In the genomic region with DNA sequence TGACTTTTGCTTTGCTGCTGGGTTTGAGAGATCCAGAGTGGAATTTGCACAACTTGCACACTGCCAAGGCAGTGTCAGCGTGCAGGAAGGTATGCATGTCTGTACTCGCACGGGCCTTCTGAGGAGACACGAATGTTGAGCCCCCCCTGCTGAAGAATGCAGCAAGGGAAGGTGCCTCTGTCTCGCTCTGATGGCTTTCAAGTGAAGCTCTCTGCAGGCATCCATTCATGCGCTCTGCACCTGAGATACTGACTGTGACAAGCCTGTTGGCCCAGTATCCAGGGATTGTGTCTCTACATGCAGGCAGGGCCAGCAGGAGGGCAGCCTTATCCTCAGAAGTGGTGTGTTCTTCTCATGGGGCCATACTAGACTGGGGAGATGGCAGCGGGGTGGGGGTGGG, we compare ENCODE assay signal across 19 mouse cellular contexts.
DNase-seq lines count a peak whose midpoint lies in the region; ATAC-seq lines count a peak whose summit lies in the region.
"Had no signal": no experiment of that assay in that cellular context is flagged by ENCODE, and none has a peak within 500 bp of the region (broad histone marks: within the 10 kb centered on the region; RNA-seq: fewer than 3 reads in every experiment).

No protein-coding gene starts in this region.

- 47% methylated on average over 7 of the region's 7 CpGs for WGBS in heart, embryonic 15.5 days
- WGBS in limb, embryonic 13.5 days, result 48% methylated on average over 7 of the region's 7 CpGs

- DNase-seq in heart, postnatal 10 days, result no peak
- peak; percentile 55 for DNase-seq in urinary bladder, postnatal 14 days (ENCODE audit: low spot score)
- DNase-seq in urinary bladder, postnatal 36 days (ENCODE audit: low spot score in 2 of 2), result no peak
- no peak for DNase-seq in layer of hippocampus, adult 18-20 months (ENCODE audit: low spot score in 2 of 2)
- DNase-seq: cerebellum, adult 18-20 months; cerebellum, postnatal 25 days; forebrain, postnatal 0 days; gastrocnemius, postnatal 36 days; kidney, adult 18-20 months; layer of hippocampus, postnatal 36 days; liver, postnatal 0 days; right cerebral cortex, postnatal 25 days; thymus, postnatal 36 days had no signal

- no peak overlapping the region for H3K4me2 ChIP-seq in heart, embryonic 15.5 days
- no peak overlapping the region for H3K4me2 ChIP-seq in limb, embryonic 13.5 days (replicated peaks)

- 0 out of 2 replicates have a peak overlapping the region, but pooled peaks have one; percentile 6 for H3K27ac ChIP-seq in heart, embryonic 15.5 days
- H3K27ac ChIP-seq in limb, embryonic 13.5 days, result no peak overlapping the region
- H3K27ac ChIP-seq: kidney, postnatal 0 days; layer of hippocampus, adult 2 months had no signal

- no peak for ATAC-seq in heart, embryonic 15.5 days (replicated peaks; ENCODE audit: insufficient number of reproducible peaks, insufficient read depth, low FRiP score, low read depth)
- peak; percentile 40; the same call in 1 of the 2 replicates for ATAC-seq in limb, embryonic 13.5 days (ENCODE audit: low FRiP score, low read depth)
- no peak for ATAC-seq in CD4-positive, CD25-positive, alpha-beta regulatory T cell, adult 4 months
- ATAC-seq: activated CD4-positive, CD25-positive, alpha-beta regulatory T cell, adult 4 months; forebrain, postnatal 0 days; liver, postnatal 0 days had no signal

- peaks cover 40% of the 10 kb centered on the region for H3K4me1 ChIP-seq in heart, embryonic 15.5 days (replicated peaks)
- H3K4me1 ChIP-seq in limb, embryonic 13.5 days, result peaks cover 26% of the 10 kb centered on the region

- H3K27me3 ChIP-seq in heart, embryonic 15.5 days, result no peaks in the 10 kb centered on the region
- H3K27me3 ChIP-seq in limb, embryonic 13.5 days, result no peaks in the 10 kb centered on the region

- H3K36me3 ChIP-seq in heart, embryonic 15.5 days, result no peaks in the 10 kb centered on the region
- H3K36me3 ChIP-seq in limb, embryonic 13.5 days, result no peaks in the 10 kb centered on the region

- H3K9ac ChIP-seq in heart, embryonic 15.5 days, result no peak overlapping the region
- H3K9ac ChIP-seq in limb, embryonic 13.5 days, result no peak overlapping the region
- H3K9ac ChIP-seq: forebrain, postnatal 0 days; liver, postnatal 0 days had no signal

- no peaks in the 10 kb centered on the region for H3K9me3 ChIP-seq in heart, embryonic 15.5 days (replicated peaks)
- H3K9me3 ChIP-seq in limb, embryonic 13.5 days, result no peaks in the 10 kb centered on the region

- H3K4me3 ChIP-seq in heart, embryonic 15.5 days, result no peak overlapping the region
- H3K4me3 ChIP-seq in limb, embryonic 13.5 days, result no peak overlapping the region
- H3K4me3 ChIP-seq: layer of hippocampus, adult 2 months had no signal

- intact Hi-C loops in heart, postnatal 10 days (cut with DNase I), result no loop called here
